Mouse (Mus musculus) hindbrain, embryonic 12.5 days (tissue): Measurements from ENCODE around the gene Riox1. TPM values are rescaled to one million over a fixed set of nuclear protein-coding genes. Genes with fewer than 3 reads are reported as not detected.
A peak's percentile ranks its signal among the peaks of the same experiment; 100 is the strongest.
"Not testable (repeated sequence)": the region's sequence is repeated elsewhere in the genome, so short reads cannot be mapped to it uniquely, and the experiment has no call there.

Source experiments
- ATAC-seq: fragments of 200-750 bp; cut with Nextera tagmentation; 2 replicates; pipeline ENCODE4 v1.8.0; 2017; ENCODE audit warnings: moderate TSS enrichment; ENCODE audit not compliant: low FRiP score
- H3K27ac ChIP-seq: fragments of 300-500 bp; sonication (generic); 2 replicates; pipeline ENCODE4 v1.5.1; 2016; ENCODE audit warnings: mild to moderate bottlenecking
- H3K27me3 ChIP-seq: fragments of 300-500 bp; sonication (generic); 2 replicates; pipeline ENCODE4 v1.6.1; 2016; ENCODE audit warnings: mild to moderate bottlenecking
- H3K36me3 ChIP-seq: fragments of 300-500 bp; sonication (generic); 2 replicates; pipeline ENCODE4 v1.6.1; 2016; ENCODE audit warnings: mild to moderate bottlenecking
- H3K4me1 ChIP-seq: fragments of 300-500 bp; sonication (generic); 2 replicates; pipeline ENCODE4 v1.6.1; 2016
- H3K4me2 ChIP-seq: fragments of 300-500 bp; sonication (generic); replicated peaks from 2 replicates; pipeline ENCODE4 v1.6.1; 2016; ENCODE audit warnings: mild to moderate bottlenecking
- H3K4me3 ChIP-seq: fragments of 300-500 bp; sonication (generic); 2 replicates; pipeline ENCODE4 v1.5.1; 2016; ENCODE audit warnings: mild to moderate bottlenecking
- H3K9ac ChIP-seq: fragments of 300-500 bp; sonication (generic); 2 replicates; pipeline ENCODE4 v1.6.1; 2016; ENCODE audit warnings: mild to moderate bottlenecking, moderate library complexity
- H3K9me3 ChIP-seq: fragments of 300-500 bp; sonication (generic); replicated peaks from 2 replicates; pipeline ENCODE4 v1.6.1; 2016; ENCODE audit warnings: mild to moderate bottlenecking
- WGBS: fragments of 180-500 bp; shearing (Covaris S2); methylation state at CpG from one replicate; pipeline ENCODE4 v1.1.7; 2016; 5-methylcytosine and 5-hydroxymethylcytosine counted together
- polyA plus RNA-seq: library from polyadenylated mRNA; unstranded; fragments of >200 nt; fragmentation: Nextera tagmentation; extraction: Ambion mirVana; gene quantifications from 2 replicates; pipeline ENCODE4 v1.2.1, GENCODE M21; 2016

The Riox1 gene
- polyA plus RNA-seq, 1 experiment from 2014 or later = 18.7 TPM

GRCm38 (mm10) chr12:83926061-83926460 is 24.3 kb upstream of the Riox1 start:
- H3K27ac ChIP-seq = no peak overlapping the region
- no peak overlapping the region for H3K4me3 ChIP-seq
- 88% methylated on average over 2 of the region's 2 CpGs for WGBS
- H3K36me3 ChIP-seq = no peaks in the 10 kb centered on the region
- no peaks in the 10 kb centered on the region for H3K9me3 ChIP-seq
- no peak overlapping the region for H3K4me2 ChIP-seq
- peaks cover 7% of the 10 kb centered on the region for H3K4me1 ChIP-seq
- ATAC-seq = no peak
- no peaks in the 10 kb centered on the region for H3K27me3 ChIP-seq
- H3K9ac ChIP-seq = no peak overlapping the region

- no peak overlapping the region for H3K4me2 ChIP-seq
- no peak overlapping the region for H3K4me3 ChIP-seq
- WGBS = 82% methylated on average over 4 of the region's 4 CpGs
- H3K9me3 ChIP-seq = no peaks in the 10 kb centered on the region
- no peaks in the 10 kb centered on the region for H3K27me3 ChIP-seq
- H3K27ac ChIP-seq = no peak overlapping the region
- H3K9ac ChIP-seq = no peak overlapping the region
- no peaks in the 10 kb centered on the region for H3K36me3 ChIP-seq
- H3K4me1 ChIP-seq = peaks cover 4% of the 10 kb centered on the region
- no peak for ATAC-seq
Observed at GRCm38 (mm10) chr12:83927747-83928146, 22.7 kb upstream of the Riox1 start.

- 35% methylated on average over 2 of the region's 2 CpGs for WGBS
- no peaks in the 10 kb centered on the region for H3K4me1 ChIP-seq
- H3K4me3 ChIP-seq = no peak overlapping the region
- H3K9me3 ChIP-seq = no peaks in the 10 kb centered on the region
- no peak overlapping the region for H3K4me2 ChIP-seq
- no peak for ATAC-seq
- H3K9ac ChIP-seq = no peak overlapping the region
- H3K27me3 ChIP-seq = no peaks in the 10 kb centered on the region; the same call in 1 of the 2 replicates
- no peaks in the 10 kb centered on the region for H3K36me3 ChIP-seq
- no peak overlapping the region for H3K27ac ChIP-seq
Observed at GRCm38 (mm10) chr12:83929186-83929804, 21.1 kb upstream of the Riox1 start.

- ATAC-seq = no peak
- Histone ChIP-seq H3K4me1 (no peaks in the 10 kb centered on the region), H3K4me2 (no peak overlapping the region), H3K27me3 (no peaks in the 10 kb centered on the region; the same call in 1 of the 2 replicates), H3K36me3 (no peaks in the 10 kb centered on the region), H3K9ac (no peak overlapping the region), H3K4me3 (no peak overlapping the region), H3K9me3 (no peaks in the 10 kb centered on the region), H3K27ac (no peak overlapping the region)
- WGBS = 65% methylated on average over 10 of the region's 10 CpGs
Observed at GRCm38 (mm10) chr12:83937600-83937999, 12.8 kb upstream of the Riox1 start.

- H3K4me3 ChIP-seq, H3K27me3 ChIP-seq, H3K36me3 ChIP-seq, H3K4me1 ChIP-seq, ATAC-seq, H3K9ac ChIP-seq, H3K27ac ChIP-seq, H3K9me3 ChIP-seq, H3K4me2 ChIP-seq: not testable (repeated sequence)
- 56% methylated on average over 1 of the region's 1 CpGs for WGBS
Observed at GRCm38 (mm10) chr12:83938592-83938991, 11.8 kb upstream of the Riox1 start.

- Histone ChIP-seq H3K4me2 (no peak overlapping the region), H3K9me3 (no peaks in the 10 kb centered on the region), H3K27ac (no peak overlapping the region), H3K36me3 (no peaks in the 10 kb centered on the region), H3K4me3 (no peak overlapping the region), H3K9ac (no peak overlapping the region), H3K27me3 (no peaks in the 10 kb centered on the region), H3K4me1 (no peaks in the 10 kb centered on the region)
- WGBS = 78% methylated on average over 2 of the region's 2 CpGs
- ATAC-seq = no peak
Observed at GRCm38 (mm10) chr12:83939332-83939731, 11.1 kb upstream of the Riox1 start.

GRCm38 (mm10) chr12:83940031-83940430 is 10.4 kb upstream of the Riox1 start:
- H3K27me3 ChIP-seq = no peaks in the 10 kb centered on the region
- H3K4me2 ChIP-seq = no peak overlapping the region
- H3K27ac ChIP-seq = no peak overlapping the region
- no peaks in the 10 kb centered on the region for H3K36me3 ChIP-seq
- ATAC-seq = no peak
- H3K4me3 ChIP-seq = no peak overlapping the region
- no peak overlapping the region for H3K9ac ChIP-seq
- no peaks in the 10 kb centered on the region for H3K4me1 ChIP-seq
- H3K9me3 ChIP-seq = no peaks in the 10 kb centered on the region
- WGBS = 61% methylated on average over 4 of the region's 4 CpGs

GRCm38 (mm10) chr12:83941938-83942337 is 8.5 kb upstream of the Riox1 start:
- Histone ChIP-seq H3K4me2 (no peak overlapping the region), H3K36me3 (no peaks in the 10 kb centered on the region), H3K4me1 (no peaks in the 10 kb centered on the region), H3K27ac (no peak overlapping the region), H3K9me3 (no peaks in the 10 kb centered on the region), H3K4me3 (no peak overlapping the region), H3K9ac (no peak overlapping the region), H3K27me3 (no peaks in the 10 kb centered on the region)
- 75% methylated on average over 3 of the region's 3 CpGs for WGBS
- ATAC-seq = no peak

- Histone ChIP-seq H3K27ac (no peak overlapping the region), H3K4me1 (peaks cover 18% of the 10 kb centered on the region), H3K4me3 (no peak overlapping the region), H3K4me2 (no peak overlapping the region), H3K9ac (no peak overlapping the region), H3K27me3 (no peaks in the 10 kb centered on the region), H3K9me3 (no peaks in the 10 kb centered on the region), H3K36me3 (0 out of 2 replicates have a peak, but pooled peaks cover 2% of the 10 kb centered on the region)
- WGBS = 89% methylated on average over 8 of the region's 8 CpGs
- ATAC-seq = no peak
Observed at GRCm38 (mm10) chr12:83947260-83947811, 3.1 kb upstream of the Riox1 start.

GRCm38 (mm10) chr12:83949043-83949442 is 1.4 kb upstream of the Riox1 start:
- Histone ChIP-seq H3K4me2 (no peak overlapping the region), H3K27me3 (no peaks in the 10 kb centered on the region), H3K36me3 (0 out of 2 replicates have a peak, but pooled peaks cover 6% of the 10 kb centered on the region), H3K4me1 (peaks cover 28% of the 10 kb centered on the region), H3K4me3 (no peak overlapping the region), H3K9me3 (no peaks in the 10 kb centered on the region), H3K9ac (no peak overlapping the region), H3K27ac (no peak overlapping the region)
- 80% methylated on average over 4 of the region's 4 CpGs for WGBS
- no peak for ATAC-seq

- H3K4me2 ChIP-seq = peak overlapping the region; percentile 77
- H3K9ac ChIP-seq = peak overlapping the region; percentile 88
- H3K36me3 ChIP-seq = 0 out of 2 replicates have a peak, but pooled peaks cover 6% of the 10 kb centered on the region
- 29% methylated on average over 11 of the region's 11 CpGs for WGBS
- H3K27ac ChIP-seq = peak overlapping the region; percentile 44; the same call in 1 of the 2 replicates
- H3K9me3 ChIP-seq = no peaks in the 10 kb centered on the region
- H3K27me3 ChIP-seq = no peaks in the 10 kb centered on the region
- peaks cover 28% of the 10 kb centered on the region for H3K4me1 ChIP-seq
- no peak for ATAC-seq
- H3K4me3 ChIP-seq = peak overlapping the region; percentile 90
Observed at GRCm38 (mm10) chr12:83949776-83950492, 474 bp upstream of the Riox1 start.

- Histone ChIP-seq H3K4me1 (peaks cover 28% of the 10 kb centered on the region), H3K4me2 (peak overlapping the region; percentile 77), H3K4me3 (peak overlapping the region; percentile 90), H3K36me3 (0 out of 2 replicates have a peak, but pooled peaks cover 7% of the 10 kb centered on the region), H3K27me3 (no peaks in the 10 kb centered on the region), H3K27ac (peak overlapping the region; percentile 85), H3K9me3 (no peaks in the 10 kb centered on the region), H3K9ac (peak overlapping the region; percentile 88)
- WGBS = under 1% methylated on average over 112 of the region's 116 CpGs
- peak; percentile 52 for ATAC-seq
Observed at GRCm38 (mm10) chr12:83950840-83951701, 663 bp downstream of the Riox1 start.
